Mouse (Mus musculus): ENCODE measurements at regions not wholly inside any gene's neighbourhood (a gene's known extent, or its start where the extent isn't known, plus 50 kb on each side); places are given as distances from the start of the nearest gene placed in this dataset.

DNA sequence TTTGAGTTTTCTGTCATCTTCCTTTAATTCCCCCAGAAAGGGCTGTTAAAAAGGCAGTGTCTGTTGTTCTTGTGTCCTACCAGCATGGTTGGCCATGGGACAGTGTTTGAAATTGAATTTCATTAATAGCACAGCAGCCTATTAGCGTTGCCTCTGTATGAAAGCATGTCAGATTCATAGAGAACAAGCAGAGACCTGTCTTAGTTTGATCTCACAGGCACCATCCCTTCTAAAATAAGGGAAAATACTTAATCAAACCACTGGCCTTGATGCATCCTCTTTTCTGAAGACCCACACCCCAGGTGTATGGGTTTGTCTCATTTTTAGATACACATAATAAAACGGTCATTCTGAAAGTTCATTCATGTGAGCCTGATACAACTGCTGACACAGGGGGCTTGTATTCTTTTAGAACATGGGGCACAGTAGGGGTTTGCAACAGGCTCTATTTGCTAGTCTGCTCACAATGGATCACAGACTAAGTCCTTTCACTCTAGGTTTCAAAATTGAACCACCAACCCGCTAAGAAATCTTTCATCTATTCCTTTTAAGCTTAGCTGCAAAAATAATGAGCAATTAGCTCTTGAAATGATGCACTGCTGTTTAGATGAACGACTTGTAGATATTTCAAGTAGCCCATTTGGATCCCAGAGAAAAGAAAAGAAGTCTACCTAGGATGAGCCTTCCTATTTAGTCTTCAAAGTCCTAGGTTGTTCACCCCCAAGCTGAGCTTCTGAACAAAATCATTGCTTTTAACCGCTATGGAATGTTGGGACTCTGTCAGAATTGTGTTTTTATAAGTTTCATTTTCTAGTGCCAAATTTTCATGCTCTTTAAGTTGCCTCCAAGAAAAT is 591.6 kb upstream of the Pcdh20 start:
- no peak for TF ChIP-seq CTCF (IDR thresholded peaks at IDR 0.05; ENCODE audit: borderline replicate concordance, extremely low read depth, insufficient read depth, insufficient read length)
- TF ChIP-seq POLR2A (IDR thresholded peaks at IDR 0.05; ENCODE audit: borderline replicate concordance, extremely low read depth, insufficient read depth, insufficient read length, poor library complexity, severe bottlenecking) = no peak

All from brain, embryonic 14.5 days (tissue).